Mouse (Mus musculus) testis, adult 2 months (tissue): ENCODE data around the gene Cwc22. TPM values are rescaled to one million over a fixed set of nuclear protein-coding genes. Genes with fewer than 3 reads are reported as not detected.

Source experiments
- H3K27ac ChIP-seq: fragments of 200-500 bp; 2 replicates; pipeline ENCODE4 v1.5.1; 2012; ENCODE audit warnings: low read depth, low read length; ENCODE audit not compliant: control insufficient read depth, insufficient read depth
- H3K27me3 ChIP-seq: fragments of 200-500 bp; 2 replicates; pipeline ENCODE4 v1.6.1; 2012; ENCODE audit warnings: mild to moderate bottlenecking, low read length, moderate library complexity; ENCODE audit not compliant: control insufficient read depth, insufficient read depth
- H3K36me3 ChIP-seq: fragments of 200-500 bp; 2 replicates; pipeline ENCODE4 v1.6.1; 2012; ENCODE audit warnings: mild to moderate bottlenecking, low read length; ENCODE audit not compliant: control insufficient read depth, insufficient read depth
- H3K4me1 ChIP-seq: fragments of 200-500 bp; 2 replicates; pipeline ENCODE4 v1.6.1; 2012; ENCODE audit warnings: low read length; ENCODE audit not compliant: control insufficient read depth, insufficient read depth
- H3K4me3 ChIP-seq: fragments of 200-500 bp; 2 replicates; pipeline ENCODE4 v1.5.1; 2012; ENCODE audit warnings: low read depth, mild to moderate bottlenecking, low read length, moderate library complexity, mixed read lengths; ENCODE audit not compliant: control insufficient read depth
- CTCF ChIP-seq: fragments of 200-500 bp; IDR thresholded peaks from 2 replicates; pipeline ENCODE4 v1.5.1; 2012; ENCODE audit warnings: low read depth, mild to moderate bottlenecking, inconsistent platforms, low read length, moderate library complexity; ENCODE audit not compliant: control insufficient read depth, insufficient read depth, insufficient replicate concordance
- POLR2A ChIP-seq: fragments of 200-500 bp; IDR thresholded peaks from 2 replicates; pipeline ENCODE4 v1.6.1; 2012; ENCODE audit warnings: low read depth, mild to moderate bottlenecking, inconsistent platforms, low read length, moderate library complexity; ENCODE audit not compliant: control insufficient read depth
- polyA plus RNA-seq: library from polyadenylated mRNA; depleted of rRNA; stranded (reverse); fragments of >200 nt; gene quantifications from 2 replicates; pipeline ENCODE4 v1.2.3, GENCODE M21; 2012

Cwc22 gene
- polyA plus RNA-seq, 1 experiment: 3.5 TPM

DNA sequence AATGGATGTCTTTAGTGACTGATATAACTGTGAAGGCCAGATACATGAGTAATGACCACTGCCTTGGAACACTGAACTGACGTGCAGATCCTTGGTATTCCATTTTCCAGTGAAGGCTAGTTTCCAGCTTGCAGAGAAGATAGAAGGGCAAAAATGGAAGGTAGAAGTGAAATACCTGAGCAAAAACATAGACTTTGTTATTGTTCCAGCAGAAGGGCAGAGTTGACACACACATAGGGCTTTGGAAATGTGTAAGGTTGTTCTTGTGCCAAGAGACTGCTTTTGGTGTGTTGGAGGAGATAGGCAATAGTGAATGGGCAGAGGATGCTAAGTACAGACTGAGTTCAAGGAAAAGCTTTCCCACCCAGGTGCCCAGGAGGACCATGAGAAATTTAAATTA, 28.8 kb upstream of the Cwc22 start:
- no peak for TF ChIP-seq POLR2A
- no peak for TF ChIP-seq CTCF
- H3K27me3 ChIP-seq: no peaks in the 10 kb centered on the region
- H3K4me1 ChIP-seq: no peaks in the 10 kb centered on the region
- H3K27ac ChIP-seq: no peak overlapping the region
- H3K4me3 ChIP-seq: no peak overlapping the region
- no peaks in the 10 kb centered on the region for H3K36me3 ChIP-seq

- H3K4me1 ChIP-seq: no peaks in the 10 kb centered on the region
- H3K36me3 ChIP-seq: no peaks in the 10 kb centered on the region
- H3K27ac ChIP-seq: no peak overlapping the region
- TF ChIP-seq POLR2A (no peak), CTCF (no peak)
- H3K27me3 ChIP-seq: no peaks in the 10 kb centered on the region
- no peak overlapping the region for H3K4me3 ChIP-seq
Measured at GRCm38 (mm10) chr2:77974366-77974765, 28.2 kb upstream of the Cwc22 start.

- Histone ChIP-seq H3K4me3 (no peak overlapping the region), H3K27ac (no peak overlapping the region), H3K4me1 (no peaks in the 10 kb centered on the region), H3K36me3 (no peaks in the 10 kb centered on the region), H3K27me3 (no peaks in the 10 kb centered on the region)
- no peak for TF ChIP-seq CTCF
- TF ChIP-seq POLR2A: no peak
Measured at GRCm38 (mm10) chr2:77973296-77973695, 27.1 kb upstream of the Cwc22 start.

DNA sequence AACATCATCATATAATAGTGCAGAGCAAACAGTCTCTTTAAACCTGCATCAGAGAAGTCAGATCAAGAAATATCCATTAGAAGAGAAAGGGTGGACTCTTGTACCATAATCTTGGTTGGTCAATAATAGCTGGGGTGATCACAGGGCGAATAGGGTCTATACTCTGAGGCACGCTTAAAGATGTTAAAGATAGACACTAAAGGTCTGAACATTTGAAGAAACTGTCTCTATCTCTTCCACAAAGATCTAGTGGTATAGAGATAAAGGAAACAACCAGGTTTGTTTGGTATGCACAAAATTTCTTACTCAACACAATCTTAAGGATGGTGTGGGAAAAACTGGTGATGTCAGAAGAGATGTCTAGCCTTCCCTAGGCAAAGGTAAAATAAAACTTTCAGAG, 26.4 kb upstream of the Cwc22 start:
- Histone ChIP-seq H3K27ac (no peak overlapping the region), H3K36me3 (no peaks in the 10 kb centered on the region), H3K4me3 (no peak overlapping the region), H3K4me1 (no peaks in the 10 kb centered on the region), H3K27me3 (no peaks in the 10 kb centered on the region)
- TF ChIP-seq CTCF: no peak

DNA sequence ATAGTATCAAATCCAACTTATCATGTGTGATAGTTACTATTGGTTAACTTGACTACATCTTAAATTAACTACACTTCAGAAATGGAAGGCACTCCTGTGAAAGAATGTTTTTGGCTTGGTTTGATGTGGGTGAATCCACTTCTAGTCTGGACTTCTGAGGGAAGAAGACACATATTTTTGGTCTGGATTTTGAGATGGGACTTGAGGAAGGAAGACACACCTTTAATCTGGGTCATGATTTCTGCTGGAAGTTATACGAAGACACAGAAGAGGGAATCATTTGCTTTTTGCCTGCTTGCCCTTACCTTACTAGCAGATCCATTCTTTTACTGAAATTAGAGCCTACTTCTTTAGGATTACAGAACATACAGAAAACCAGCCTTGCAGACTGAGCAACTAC, 25.7 kb upstream of the Cwc22 start:
- TF ChIP-seq POLR2A: no peak
- no peak for TF ChIP-seq CTCF
- Histone ChIP-seq H3K36me3 (no peaks in the 10 kb centered on the region), H3K27me3 (no peaks in the 10 kb centered on the region), H3K27ac (no peak overlapping the region), H3K4me1 (no peaks in the 10 kb centered on the region), H3K4me3 (no peak overlapping the region)

DNA sequence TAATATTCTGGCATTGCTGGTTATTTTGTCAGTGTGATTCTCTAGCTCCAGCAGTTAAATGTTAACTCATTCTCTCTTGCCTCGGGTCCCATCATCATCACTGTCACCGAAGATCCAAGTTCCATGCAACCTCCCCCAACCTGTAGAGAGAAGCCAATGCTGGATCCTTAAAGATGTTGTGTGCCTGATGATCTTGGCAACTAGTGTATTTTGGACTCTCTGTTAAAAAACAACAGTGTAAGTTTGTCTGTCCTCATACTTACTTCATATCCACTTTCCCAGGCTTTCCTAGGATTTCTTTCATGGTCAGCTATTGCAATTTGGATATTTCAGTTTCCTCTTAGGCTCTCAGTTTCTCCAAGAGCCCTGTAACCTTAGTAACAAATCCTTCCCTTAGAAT, 25.2 kb upstream of the Cwc22 start:
- H3K27ac ChIP-seq: no peak overlapping the region
- no peaks in the 10 kb centered on the region for H3K4me1 ChIP-seq
- H3K4me3 ChIP-seq: no peak overlapping the region
- H3K36me3 ChIP-seq: no peaks in the 10 kb centered on the region
- TF ChIP-seq CTCF (no peak), POLR2A (no peak)
- H3K27me3 ChIP-seq: no peaks in the 10 kb centered on the region

DNA sequence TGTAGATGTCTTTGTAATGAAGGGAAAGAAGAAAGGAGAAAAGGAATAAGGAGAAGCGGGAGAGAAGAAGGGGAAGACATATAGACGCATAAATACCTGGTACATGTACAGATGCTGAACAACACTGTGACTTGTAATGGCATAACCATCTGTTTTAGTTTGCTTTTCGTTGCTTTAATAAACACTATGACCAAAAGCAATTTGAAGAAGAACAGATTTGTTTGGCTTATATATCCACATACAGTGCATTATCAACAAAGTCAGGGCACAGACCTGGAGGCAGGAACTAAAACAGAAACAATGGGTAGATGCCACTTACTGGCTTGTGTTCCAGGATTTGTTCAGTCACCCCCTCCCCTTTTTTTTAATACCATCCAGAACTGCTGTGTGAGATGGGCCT, 24.4 kb upstream of the Cwc22 start:
- Histone ChIP-seq H3K4me1 (no peaks in the 10 kb centered on the region), H3K27me3 (no peaks in the 10 kb centered on the region), H3K4me3 (no peak overlapping the region), H3K27ac (no peak overlapping the region), H3K36me3 (no peaks in the 10 kb centered on the region)
- no peak for TF ChIP-seq CTCF
- TF ChIP-seq POLR2A: no peak

GRCm38 (mm10) chr2:77969956-77970355, 23.8 kb upstream of the Cwc22 start:
- H3K27me3 ChIP-seq: no peaks in the 10 kb centered on the region
- H3K27ac ChIP-seq: no peak overlapping the region
- H3K4me1 ChIP-seq: no peaks in the 10 kb centered on the region
- no peak overlapping the region for H3K4me3 ChIP-seq
- TF ChIP-seq POLR2A (no peak), CTCF (no peak)
- no peaks in the 10 kb centered on the region for H3K36me3 ChIP-seq
